Mouse (Mus musculus) myocyte (in vitro differentiated cells): ENCODE data around the gene Lhx6. TPM values are rescaled to one million over a fixed set of nuclear protein-coding genes. Genes with fewer than 3 reads are reported as not detected.

Experiments
- H3K27me3 ChIP-seq: one replicate; pipeline ENCODE4 v1.6.1; 2011; ENCODE audit not compliant: control insufficient read depth, insufficient read depth, insufficient read length
- H3K36me3 ChIP-seq: one replicate; pipeline ENCODE4 v1.6.1; 2011; ENCODE audit not compliant: control insufficient read depth, insufficient read depth
- H3K4me2 ChIP-seq: one replicate; pipeline ENCODE4 v1.6.1; 2011; ENCODE audit warnings: low read depth, control low read depth
- H3K4me3 ChIP-seq: one replicate; pipeline ENCODE4 v1.5.1; 2011; ENCODE audit warnings: mild to moderate bottlenecking, control low read depth, moderate library complexity
- H3K79me2 ChIP-seq: one replicate; pipeline ENCODE4 v1.6.1; 2011; ENCODE audit not compliant: control insufficient read depth, insufficient read depth
- H3ac ChIP-seq: one replicate; pipeline ENCODE4 v1.6.1; 2011; ENCODE audit not compliant: control insufficient read depth, insufficient read length
- CEBPB ChIP-seq: IDR thresholded peaks from 2 replicates; pipeline ENCODE4 v1.6.1; 2011; ENCODE audit warnings: mild to moderate bottlenecking, moderate library complexity; ENCODE audit not compliant: poor library complexity, insufficient read depth, severe bottlenecking
- E2F4 ChIP-seq: IDR thresholded peaks from one replicate; pipeline ENCODE4 v1.6.1; 2011; ENCODE audit warnings: mild to moderate bottlenecking, control low read depth, moderate library complexity; ENCODE audit not compliant: insufficient read depth
- MAX ChIP-seq: IDR thresholded peaks from one replicate; pipeline ENCODE4 v1.6.1; 2011; ENCODE audit warnings: low read depth, mild to moderate bottlenecking, control low read depth
- MYOD1 ChIP-seq, 3 experiments: IDR thresholded peaks; one replicate each; pipeline ENCODE4 v1.6.1; 2011; ENCODE audit warnings: control low read depth in 2 of 3, low read depth in 2 of 3, mild to moderate bottlenecking in 2 of 3, moderate library complexity in 1 of 3; ENCODE audit not compliant: insufficient read length in 2 of 3, control insufficient read depth in 1 of 3
- MYOG ChIP-seq, 3 experiments: IDR thresholded peaks; one replicate each; pipeline ENCODE4 v1.6.1; 2011; ENCODE audit warnings: control low read depth in 2 of 3, low read depth in 2 of 3, mild to moderate bottlenecking in 2 of 3; ENCODE audit not compliant: insufficient read length in 2 of 3, control insufficient read depth in 1 of 3, insufficient read depth in 1 of 3
- POLR2A ChIP-seq: IDR thresholded peaks from one replicate; pipeline ENCODE4 v1.6.1; 2011; ENCODE audit warnings: low read depth, mild to moderate bottlenecking, control low read depth, moderate library complexity; ENCODE audit not compliant: insufficient read length
- POLR2AphosphoS2 ChIP-seq: IDR thresholded peaks from one replicate; pipeline ENCODE4 v1.6.1; 2011; ENCODE audit warnings: low read depth, control low read depth; ENCODE audit not compliant: insufficient read length
- REST ChIP-seq: IDR thresholded peaks from one replicate; pipeline ENCODE4 v1.6.1; 2011; ENCODE audit warnings: mild to moderate bottlenecking, control low read depth, moderate library complexity; ENCODE audit not compliant: insufficient read depth, insufficient read length
- SRF ChIP-seq: IDR thresholded peaks from one replicate; pipeline ENCODE4 v1.6.1; 2011; ENCODE audit warnings: low read depth; ENCODE audit not compliant: control insufficient read depth, insufficient read length
- TCF12 ChIP-seq: IDR thresholded peaks from one replicate; pipeline ENCODE4 v1.6.1; 2011; ENCODE audit warnings: mild to moderate bottlenecking, control low read depth; ENCODE audit not compliant: poor library complexity, insufficient read depth, severe bottlenecking
- TCF3 ChIP-seq: IDR thresholded peaks from one replicate; pipeline ENCODE4 v1.6.1; 2011; ENCODE audit warnings: low read depth, control low read depth; ENCODE audit not compliant: insufficient read length
- USF1 ChIP-seq: IDR thresholded peaks from one replicate; pipeline ENCODE4 v1.6.1; 2011; ENCODE audit warnings: low read depth, mild to moderate bottlenecking, control low read depth, moderate library complexity
- polyA plus RNA-seq: library from polyadenylated mRNA; unstranded; fragments of >200 nt; fragmentation: generic; extraction: Trizol; gene quantifications from one replicate; pipeline ENCODE4 v1.2.1, GENCODE M21; 2012; ENCODE audit warnings: missing spikeins

The Lhx6 gene
- polyA plus RNA-seq, 1 experiment: 1.1 TPM

- Histone ChIP-seq H3K36me3 (peaks cover 33% of the 10 kb centered on the region), H3K79me2 (peaks cover 41% of the 10 kb centered on the region), H3ac (peak overlapping the region; percentile 78), H3K4me3 (peak overlapping the region; percentile 98), H3K27me3 (no peaks in the 10 kb centered on the region), H3K4me2 (peak overlapping the region; percentile 95)
- peak; percentile 9 for TF ChIP-seq USF1
- TF ChIP-seq TCF3: no peak
Observed at GRCm38 (mm10) chr2:36135887-36136286, 30.7 kb upstream of the Lhx6 start.

- no peak overlapping the region for H3K4me2 ChIP-seq
- no peak overlapping the region for H3K4me3 ChIP-seq
- no peak for TF ChIP-seq REST
- TF ChIP-seq TCF3: no peak
- no peak for TF ChIP-seq SRF
- TF ChIP-seq POLR2A: no peak
Observed at GRCm38 (mm10) chr2:36129051-36129450, 23.8 kb upstream of the Lhx6 start.

GRCm38 (mm10) chr2:36127973-36128372 lies 22.8 kb upstream of the Lhx6 start:
- peaks cover 63% of the 10 kb centered on the region for H3K36me3 ChIP-seq
- no peaks in the 10 kb centered on the region for H3K27me3 ChIP-seq
- no peak overlapping the region for H3ac ChIP-seq
- no peak for TF ChIP-seq MYOG (IDR thresholded peaks at IDR 0.05; ENCODE audit: control insufficient read depth in 1 of 3, insufficient read depth in 1 of 3, insufficient read length in 2 of 3, low read depth in 2 of 3)
- TF ChIP-seq TCF12: no peak
- TF ChIP-seq E2F4: no peak
- TF ChIP-seq USF1: no peak
- TF ChIP-seq POLR2A: no peak
- TF ChIP-seq CEBPB: no peak
- TF ChIP-seq MYOD1 (IDR thresholded peaks at IDR 0.05; ENCODE audit: control insufficient read depth in 1 of 3, insufficient read length in 2 of 3, low read depth in 2 of 3): no peak
- TF ChIP-seq SRF: no peak
- no peak for TF ChIP-seq MAX
- TF ChIP-seq TCF3: no peak
- TF ChIP-seq REST: no peak
- no peak for TF ChIP-seq POLR2AphosphoS2
- H3K79me2 ChIP-seq: no peaks in the 10 kb centered on the region
- no peak overlapping the region for H3K4me2 ChIP-seq
- no peak overlapping the region for H3K4me3 ChIP-seq

More at GRCm38 (mm10) chr2:36129051-36129450, 23.8 kb upstream of the Lhx6 start:
- no peaks in the 10 kb centered on the region for H3K27me3 ChIP-seq
- H3ac ChIP-seq: no peak overlapping the region
- H3K79me2 ChIP-seq: peaks cover 1% of the 10 kb centered on the region
- peaks cover 66% of the 10 kb centered on the region for H3K36me3 ChIP-seq

DNA sequence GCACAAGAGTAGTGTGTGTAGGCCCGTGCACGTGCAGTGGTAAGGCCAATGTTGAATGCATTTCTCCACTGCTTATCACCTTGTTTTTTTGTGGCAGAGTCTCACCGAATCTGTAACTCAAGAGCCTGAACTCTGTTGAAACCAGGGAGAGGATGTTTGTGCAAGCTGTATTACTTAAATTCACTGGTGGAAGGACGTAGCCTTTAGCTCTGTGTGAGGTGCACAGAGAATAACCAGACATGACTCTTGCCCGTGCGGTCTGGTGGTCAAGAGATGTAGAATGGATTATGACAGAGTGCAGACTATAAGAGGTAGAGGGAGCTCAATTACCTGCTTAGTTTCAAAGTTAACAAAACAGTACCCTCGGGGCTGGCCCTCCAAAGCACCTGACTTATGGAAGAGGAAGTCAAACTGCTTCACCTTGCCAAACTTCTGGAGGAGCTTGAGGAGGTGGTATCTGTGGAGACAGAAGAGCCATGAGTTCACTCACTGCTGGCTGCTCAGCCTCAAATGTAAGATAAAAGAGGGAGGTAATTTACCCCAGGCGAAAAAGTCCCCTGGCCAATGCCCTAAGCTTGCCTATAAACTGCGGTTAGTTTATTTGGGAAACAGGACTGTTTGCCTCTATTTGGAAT lies 21.7 kb upstream of the Lhx6 start:
- Histone ChIP-seq H3K4me3 (no peak overlapping the region), H3K36me3 (peaks cover 61% of the 10 kb centered on the region), H3K27me3 (no peaks in the 10 kb centered on the region), H3K4me2 (no peak overlapping the region), H3ac (no peak overlapping the region), H3K79me2 (no peaks in the 10 kb centered on the region)
- TF ChIP-seq POLR2A (no peak), REST (no peak), USF1 (no peak), E2F4 (no peak), MYOD1 (IDR thresholded peaks at IDR 0.05; ENCODE audit: control insufficient read depth in 1 of 3, insufficient read length in 2 of 3, low read depth in 2 of 3) (no peak), MYOG (IDR thresholded peaks at IDR 0.05; ENCODE audit: control insufficient read depth in 1 of 3, insufficient read depth in 1 of 3, insufficient read length in 2 of 3, low read depth in 2 of 3) (no peak), MAX (no peak), SRF (no peak)

DNA sequence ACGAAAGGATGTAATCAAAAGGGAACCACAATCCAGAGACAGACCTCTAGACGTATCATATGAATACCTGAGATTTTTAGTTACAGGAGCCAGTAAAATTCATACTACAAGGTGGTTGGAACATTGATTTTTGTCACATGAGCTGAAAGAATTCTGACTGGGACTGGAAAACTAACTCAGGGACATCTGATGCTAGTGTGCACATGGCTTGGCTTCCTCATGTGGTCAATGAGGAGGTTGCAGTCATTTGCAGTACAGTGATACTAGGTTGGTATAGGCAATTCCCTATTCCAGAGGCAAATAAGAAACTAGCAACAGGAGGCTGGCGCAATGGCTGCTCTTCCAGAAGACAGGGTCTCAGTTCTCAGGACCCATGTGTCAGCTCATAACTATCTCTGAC lies 7.4 kb upstream of the Lhx6 start:
- Histone ChIP-seq H3K27me3 (no peaks in the 10 kb centered on the region), H3ac (no peak overlapping the region), H3K4me3 (no peak overlapping the region), H3K4me2 (no peak overlapping the region), H3K36me3 (peaks cover 22% of the 10 kb centered on the region), H3K79me2 (no peaks in the 10 kb centered on the region)
- no peak for TF ChIP-seq REST
- no peak for TF ChIP-seq TCF3
- no peak for TF ChIP-seq SRF
- no peak for TF ChIP-seq MAX
- no peak for TF ChIP-seq USF1

- Histone ChIP-seq H3ac (no peak overlapping the region), H3K4me2 (no peak overlapping the region), H3K27me3 (no peaks in the 10 kb centered on the region), H3K79me2 (no peaks in the 10 kb centered on the region), H3K36me3 (no peaks in the 10 kb centered on the region), H3K4me3 (no peak overlapping the region)
- TF ChIP-seq MYOG (IDR thresholded peaks at IDR 0.05; ENCODE audit: control insufficient read depth in 1 of 3, insufficient read depth in 1 of 3, insufficient read length in 2 of 3, low read depth in 2 of 3) (no peak), USF1 (no peak), CEBPB (no peak), POLR2AphosphoS2 (no peak), MAX (no peak), TCF3 (no peak), MYOD1 (IDR thresholded peaks at IDR 0.05; ENCODE audit: control insufficient read depth in 1 of 3, insufficient read length in 2 of 3, low read depth in 2 of 3) (no peak), SRF (no peak), REST (no peak), POLR2A (no peak), TCF12 (no peak), E2F4 (no peak)
Observed at GRCm38 (mm10) chr2:36108615-36109014, 3.4 kb upstream of the Lhx6 start.
